Mouse (Mus musculus): ENCODE data around the gene Gadd45b.

DNA sequence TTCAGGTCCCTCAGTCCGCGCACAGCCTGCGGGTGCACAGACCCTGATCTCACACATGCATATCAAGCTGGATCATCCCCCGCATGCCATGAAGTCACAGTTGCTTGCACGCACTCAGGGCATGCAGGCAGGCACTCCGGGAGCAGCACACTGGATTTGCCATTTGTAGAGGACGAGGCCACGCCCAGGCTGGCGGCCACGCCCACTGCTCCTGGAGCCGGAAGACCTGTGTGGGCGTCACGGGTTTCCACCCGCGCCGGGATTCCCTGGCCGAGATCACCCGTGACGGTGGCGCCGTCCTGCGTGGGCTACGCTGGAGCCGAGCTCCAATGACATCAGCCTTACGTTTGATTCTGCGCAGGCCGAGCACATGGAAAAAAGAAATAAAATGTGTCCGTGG, 9.8 kb downstream of the Gadd45b start:
- TF ChIP-seq EP300 (IDR thresholded peaks at IDR 0.05) (no peak), CTCF (IDR thresholded peaks at IDR 0.05) (no peak)
